Mouse (Mus musculus) midbrain, embryonic 11.5 days (tissue): ENCODE measurements around the gene Sgms1. TPM values are rescaled to one million over a fixed set of nuclear protein-coding genes. Genes with fewer than 3 reads are reported as not detected.
A peak's percentile ranks its signal among the peaks of the same experiment; 100 is the strongest.

ENCODE experiments used
- ATAC-seq: fragments of 200-750 bp; cut with Nextera tagmentation; 2 replicates; pipeline ENCODE4 v1.8.0; 2017; ENCODE audit warnings: moderate TSS enrichment, moderate library complexity; ENCODE audit not compliant: low FRiP score
- DNase-seq: peaks from one replicate; pipeline ENCODE4 v3.0.0; 2015; ENCODE audit warnings: low spot score; ENCODE audit errors: missing footprints
- H3K27ac ChIP-seq: fragments of 300-500 bp; sonication (generic); 2 replicates; pipeline ENCODE4 v1.5.1; 2014; ENCODE audit warnings: low read depth, low read length
- H3K27me3 ChIP-seq: fragments of 300-500 bp; sonication (generic); 2 replicates; pipeline ENCODE4 v1.6.1; 2014; ENCODE audit warnings: mild to moderate bottlenecking, low read length, moderate library complexity, mixed read lengths; ENCODE audit not compliant: control insufficient read depth, insufficient read depth
- H3K36me3 ChIP-seq: fragments of 300-500 bp; sonication (generic); 2 replicates; pipeline ENCODE4 v1.6.1; 2014; ENCODE audit warnings: mild to moderate bottlenecking, low read length, moderate library complexity, mixed read lengths; ENCODE audit not compliant: control insufficient read depth, insufficient read depth
- H3K4me1 ChIP-seq: fragments of 300-500 bp; sonication (generic); 2 replicates; pipeline ENCODE4 v1.6.1; 2014; ENCODE audit warnings: low read length; ENCODE audit not compliant: control insufficient read depth, insufficient read depth
- H3K4me2 ChIP-seq: fragments of 300-500 bp; sonication (generic); 2 replicates; pipeline ENCODE4 v1.6.1; 2014; ENCODE audit warnings: mild to moderate bottlenecking, moderate library complexity
- H3K4me3 ChIP-seq: fragments of 300-500 bp; sonication (generic); 2 replicates; pipeline ENCODE4 v1.5.1; 2014; ENCODE audit warnings: low read depth, low read length
- H3K9ac ChIP-seq: fragments of 300-500 bp; sonication (generic); 2 replicates; pipeline ENCODE4 v1.6.1; 2014; ENCODE audit warnings: low read length
- H3K9me3 ChIP-seq: fragments of 300-500 bp; sonication (generic); 2 replicates; pipeline ENCODE4 v1.6.1; 2016; ENCODE audit warnings: low read length; ENCODE audit not compliant: control insufficient read depth
- WGBS: fragments of 180-500 bp; shearing (Covaris S2); extraction: QIAGEN DNeasy Blood & Tissue Kit; methylation state at CpG from one replicate; pipeline ENCODE4 v1.1.7; 2014; 5-methylcytosine and 5-hydroxymethylcytosine counted together
- polyA plus RNA-seq: library from polyadenylated mRNA; unstranded; fragments of >200 nt; fragmentation: Nextera tagmentation; extraction: Ambion mirVana; gene quantifications from 2 replicates; pipeline ENCODE4 v1.2.1, GENCODE M21; 2014

Sgms1 gene
- polyA plus RNA-seq, 1 experiment from 2014 or later, result 10.1 TPM

- peaks cover 9% of the 10 kb centered on the region for H3K4me1 ChIP-seq
- no peak overlapping the region for H3K4me2 ChIP-seq
- 19% methylated on average over 6 of the region's 6 CpGs for WGBS
- peak; percentile 85 for DNase-seq
- no peaks in the 10 kb centered on the region for H3K27me3 ChIP-seq
- no peak overlapping the region for H3K9ac ChIP-seq
- ATAC-seq, result peak; percentile 68
- H3K4me3 ChIP-seq, result no peak overlapping the region
- H3K27ac ChIP-seq, result peak overlapping the region; percentile 57; the same call in 1 of the 2 replicates
- H3K9me3 ChIP-seq, result no peaks in the 10 kb centered on the region
- no peaks in the 10 kb centered on the region for H3K36me3 ChIP-seq
These were observed 133.9 kb downstream of the Sgms1 start for GRCm38 (mm10) chr19:32255429-32256185.

GRCm38 (mm10) chr19:32254739-32255344 lies 134.7 kb downstream of the Sgms1 start:
- no peaks in the 10 kb centered on the region for H3K9me3 ChIP-seq
- peaks cover 9% of the 10 kb centered on the region for H3K4me1 ChIP-seq
- peak overlapping the region; percentile 57 for H3K27ac ChIP-seq
- no peaks in the 10 kb centered on the region for H3K27me3 ChIP-seq
- DNase-seq, result peak; percentile 89
- H3K36me3 ChIP-seq, result no peaks in the 10 kb centered on the region
- 19% methylated on average over 8 of the region's 8 CpGs for WGBS
- H3K9ac ChIP-seq, result no peak overlapping the region
- H3K4me2 ChIP-seq, result no peak overlapping the region
- ATAC-seq, result peak; percentile 70
- no peak overlapping the region for H3K4me3 ChIP-seq

- 71% methylated on average over 2 of the region's 2 CpGs for WGBS
- H3K27me3 ChIP-seq, result no peaks in the 10 kb centered on the region
- no peak for ATAC-seq
These were observed 135.3 kb downstream of the Sgms1 start for GRCm38 (mm10) chr19:32254204-32254603.

GRCm38 (mm10) chr19:32252987-32253386 lies 136.5 kb downstream of the Sgms1 start:
- no peak overlapping the region for H3K27ac ChIP-seq
- 85% methylated on average over 7 of the region's 7 CpGs for WGBS
- ATAC-seq (no peak), DNase-seq (no peak)
- no peaks in the 10 kb centered on the region for H3K9me3 ChIP-seq
- H3K4me2 ChIP-seq, result no peak overlapping the region
- H3K9ac ChIP-seq, result no peak overlapping the region
- H3K27me3 ChIP-seq, result no peaks in the 10 kb centered on the region
- peaks cover 9% of the 10 kb centered on the region for H3K4me1 ChIP-seq
- no peak overlapping the region for H3K4me3 ChIP-seq
- no peaks in the 10 kb centered on the region for H3K36me3 ChIP-seq

More at GRCm38 (mm10) chr19:32254204-32254603, 135.3 kb downstream of the Sgms1 start:
- Histone ChIP-seq H3K9me3 (no peaks in the 10 kb centered on the region), H3K4me3 (no peak overlapping the region), H3K36me3 (no peaks in the 10 kb centered on the region), H3K27ac (no peak overlapping the region), H3K4me2 (no peak overlapping the region), H3K9ac (no peak overlapping the region), H3K4me1 (peaks cover 9% of the 10 kb centered on the region)
- no peak for DNase-seq

GRCm38 (mm10) chr19:32252451-32252850 lies 137.1 kb downstream of the Sgms1 start:
- Histone ChIP-seq H3K36me3 (no peaks in the 10 kb centered on the region), H3K9ac (no peak overlapping the region), H3K27ac (no peak overlapping the region), H3K4me2 (no peak overlapping the region), H3K9me3 (no peaks in the 10 kb centered on the region), H3K4me1 (peaks cover 9% of the 10 kb centered on the region), H3K27me3 (no peaks in the 10 kb centered on the region), H3K4me3 (no peak overlapping the region)
- DNase-seq (no peak), ATAC-seq (no peak)
- 61% methylated on average over 3 of the region's 3 CpGs for WGBS

GRCm38 (mm10) chr19:32249181-32250130 lies 140.1 kb downstream of the Sgms1 start:
- Histone ChIP-seq H3K36me3 (no peaks in the 10 kb centered on the region), H3K9me3 (no peaks in the 10 kb centered on the region), H3K9ac (no peak overlapping the region), H3K4me2 (no peak overlapping the region), H3K4me3 (no peak overlapping the region), H3K27me3 (no peaks in the 10 kb centered on the region), H3K4me1 (no peaks in the 10 kb centered on the region; the same call in 1 of the 2 replicates), H3K27ac (no peak overlapping the region)
- WGBS, result 93% methylated on average over 5 of the region's 5 CpGs
- ATAC-seq (no peak), DNase-seq (no peak)

- no peaks in the 10 kb centered on the region for H3K4me1 ChIP-seq
- no peaks in the 10 kb centered on the region for H3K9me3 ChIP-seq
- H3K27ac ChIP-seq, result no peak overlapping the region
- no peak overlapping the region for H3K4me3 ChIP-seq
- WGBS, result 82% methylated on average over 4 of the region's 4 CpGs
- H3K36me3 ChIP-seq, result no peaks in the 10 kb centered on the region
- ATAC-seq, result no peak
- DNase-seq, result no peak
- H3K9ac ChIP-seq, result no peak overlapping the region
- H3K27me3 ChIP-seq, result no peaks in the 10 kb centered on the region
- H3K4me2 ChIP-seq, result no peak overlapping the region
These were observed 144.6 kb downstream of the Sgms1 start for GRCm38 (mm10) chr19:32244881-32245280.

GRCm38 (mm10) chr19:32243246-32243645 lies 146.3 kb downstream of the Sgms1 start:
- ATAC-seq (no peak), DNase-seq (no peak)
- Histone ChIP-seq H3K27me3 (no peaks in the 10 kb centered on the region), H3K4me3 (no peak overlapping the region), H3K4me2 (no peak overlapping the region), H3K9ac (no peak overlapping the region), H3K4me1 (no peaks in the 10 kb centered on the region), H3K9me3 (no peaks in the 10 kb centered on the region), H3K27ac (no peak overlapping the region), H3K36me3 (no peaks in the 10 kb centered on the region)
- WGBS, result 93% methylated on average over 9 of the region's 9 CpGs
